Mouse (Mus musculus) limb, embryonic 15.5 days (tissue): ENCODE results near the gene Pcp4. TPM values are rescaled to one million over a fixed set of nuclear protein-coding genes. Genes with fewer than 3 reads are reported as not detected.

Source experiments
- ATAC-seq: fragments of 200-750 bp; cut with Nextera tagmentation; 2 replicates; pipeline ENCODE4 v1.8.0; 2017; ENCODE audit warnings: low read depth, moderate TSS enrichment; ENCODE audit not compliant: insufficient number of reproducible peaks, low FRiP score, low TSS enrichment
- H3K27ac ChIP-seq: fragments of 300-500 bp; sonication (generic); 2 replicates; pipeline ENCODE4 v1.5.1; 2015; ENCODE audit warnings: moderate library complexity, mild to moderate bottlenecking, inconsistent platforms
- H3K27me3 ChIP-seq: fragments of 300-500 bp; sonication (generic); 2 replicates; pipeline ENCODE4 v1.6.1; 2015; ENCODE audit warnings: inconsistent platforms
- H3K36me3 ChIP-seq: fragments of 300-500 bp; sonication (generic); 2 replicates; pipeline ENCODE4 v1.6.1; 2015; ENCODE audit warnings: inconsistent platforms
- H3K4me1 ChIP-seq: fragments of 300-500 bp; sonication (generic); 2 replicates; pipeline ENCODE4 v1.6.1; 2015; ENCODE audit warnings: inconsistent platforms
- H3K4me2 ChIP-seq: fragments of 300-500 bp; sonication (generic); 2 replicates; pipeline ENCODE4 v1.6.1; 2015; ENCODE audit warnings: mild to moderate bottlenecking, inconsistent platforms
- H3K4me3 ChIP-seq: fragments of 300-500 bp; sonication (generic); 2 replicates; pipeline ENCODE4 v1.5.1; 2015; ENCODE audit warnings: mild to moderate bottlenecking, inconsistent platforms
- H3K9ac ChIP-seq: fragments of 300-500 bp; sonication (generic); 2 replicates; pipeline ENCODE4 v1.6.1; 2015; ENCODE audit warnings: inconsistent platforms
- H3K9me3 ChIP-seq: fragments of 300-500 bp; sonication (generic); 2 replicates; pipeline ENCODE4 v1.6.1; 2016; ENCODE audit warnings: inconsistent platforms
- WGBS: fragments of 180-500 bp; shearing (Covaris S2); methylation state at CpG from one replicate; pipeline ENCODE4 v1.1.7; 2015; 5-methylcytosine and 5-hydroxymethylcytosine counted together
- polyA plus RNA-seq: library from polyadenylated mRNA; unstranded; fragments of >200 nt; fragmentation: Nextera tagmentation; extraction: Ambion mirVana; gene quantifications from 2 replicates; pipeline ENCODE4 v1.2.1, GENCODE M21; 2015

Pcp4 gene
- polyA plus RNA-seq, 1 experiment from 2014 or later, result 10.8 TPM

- 83% methylated on average over 4 of the region's 4 CpGs for WGBS
- H3K9ac ChIP-seq, result no peak overlapping the region
- no peak for ATAC-seq
- H3K36me3 ChIP-seq, result no peaks in the 10 kb centered on the region
- H3K9me3 ChIP-seq, result no peaks in the 10 kb centered on the region
- peaks cover 3% of the 10 kb centered on the region; the same call in 1 of the 2 replicates for H3K4me1 ChIP-seq
- no peak overlapping the region for H3K27ac ChIP-seq
- no peaks in the 10 kb centered on the region for H3K27me3 ChIP-seq
- no peak overlapping the region for H3K4me2 ChIP-seq
- no peak overlapping the region for H3K4me3 ChIP-seq
These were observed 67.9 kb downstream of the Pcp4 start for GRCm38 (mm10) chr16:96535271-96535670.

GRCm38 (mm10) chr16:96536426-96536825, 69.0 kb downstream of the Pcp4 start:
- Histone ChIP-seq H3K36me3 (no peaks in the 10 kb centered on the region), H3K27me3 (no peaks in the 10 kb centered on the region), H3K9ac (no peak overlapping the region), H3K4me2 (no peak overlapping the region), H3K9me3 (no peaks in the 10 kb centered on the region), H3K27ac (no peak overlapping the region), H3K4me3 (no peak overlapping the region), H3K4me1 (peaks cover 3% of the 10 kb centered on the region; the same call in 1 of the 2 replicates)
- no peak for ATAC-seq

- Histone ChIP-seq H3K27ac (no peak overlapping the region), H3K4me2 (no peak overlapping the region), H3K9ac (no peak overlapping the region), H3K4me1 (peaks cover 3% of the 10 kb centered on the region; the same call in 1 of the 2 replicates), H3K36me3 (no peaks in the 10 kb centered on the region), H3K9me3 (no peaks in the 10 kb centered on the region), H3K4me3 (no peak overlapping the region), H3K27me3 (no peaks in the 10 kb centered on the region)
- ATAC-seq, result no peak
- 55% methylated on average over 4 of the region's 4 CpGs for WGBS
These were observed 71.7 kb downstream of the Pcp4 start for GRCm38 (mm10) chr16:96539091-96539490.

GRCm38 (mm10) chr16:96541056-96541455, 73.7 kb downstream of the Pcp4 start:
- Histone ChIP-seq H3K9ac (no peak overlapping the region), H3K4me3 (no peak overlapping the region), H3K9me3 (no peaks in the 10 kb centered on the region), H3K36me3 (no peaks in the 10 kb centered on the region), H3K4me1 (peaks cover 3% of the 10 kb centered on the region), H3K4me2 (no peak overlapping the region), H3K27me3 (no peaks in the 10 kb centered on the region), H3K27ac (no peak overlapping the region)
- WGBS, result 71% methylated on average over 2 of the region's 2 CpGs
- no peak for ATAC-seq

- no peak overlapping the region for H3K4me2 ChIP-seq
- no peak overlapping the region for H3K4me3 ChIP-seq
- H3K36me3 ChIP-seq, result no peaks in the 10 kb centered on the region
- no peak for ATAC-seq
- H3K27me3 ChIP-seq, result no peaks in the 10 kb centered on the region
- 67% methylated on average over 2 of the region's 2 CpGs for WGBS
- H3K9me3 ChIP-seq, result no peaks in the 10 kb centered on the region
- no peaks in the 10 kb centered on the region for H3K4me1 ChIP-seq
- no peak overlapping the region for H3K9ac ChIP-seq
- H3K27ac ChIP-seq, result no peak overlapping the region
These were observed 85.3 kb downstream of the Pcp4 start for GRCm38 (mm10) chr16:96552680-96553079.

- no peaks in the 10 kb centered on the region for H3K9me3 ChIP-seq
- no peak overlapping the region for H3K9ac ChIP-seq
- H3K4me3 ChIP-seq, result no peak overlapping the region
- H3K4me2 ChIP-seq, result no peak overlapping the region
- WGBS, result 74% methylated on average over 4 of the region's 4 CpGs
- H3K36me3 ChIP-seq, result no peaks in the 10 kb centered on the region
- no peak for ATAC-seq
- no peak overlapping the region for H3K27ac ChIP-seq
- no peaks in the 10 kb centered on the region for H3K4me1 ChIP-seq
- H3K27me3 ChIP-seq, result no peaks in the 10 kb centered on the region
These were observed 88.0 kb downstream of the Pcp4 start for GRCm38 (mm10) chr16:96555412-96555811.

- WGBS, result 69% methylated on average over 3 of the region's 3 CpGs
- no peak overlapping the region for H3K9ac ChIP-seq
- no peaks in the 10 kb centered on the region for H3K27me3 ChIP-seq
- H3K9me3 ChIP-seq, result no peaks in the 10 kb centered on the region
- no peak overlapping the region for H3K27ac ChIP-seq
- no peaks in the 10 kb centered on the region for H3K4me1 ChIP-seq
- H3K4me3 ChIP-seq, result no peak overlapping the region
- no peak for ATAC-seq
- H3K36me3 ChIP-seq, result no peaks in the 10 kb centered on the region
- H3K4me2 ChIP-seq, result no peak overlapping the region
These were observed 89.2 kb downstream of the Pcp4 start for GRCm38 (mm10) chr16:96556621-96557020.

GRCm38 (mm10) chr16:96558341-96558740, 90.9 kb downstream of the Pcp4 start:
- H3K36me3 ChIP-seq, result no peaks in the 10 kb centered on the region
- no peak for ATAC-seq
- 75% methylated on average over 1 of the region's 1 CpGs for WGBS
- no peaks in the 10 kb centered on the region for H3K27me3 ChIP-seq
- no peaks in the 10 kb centered on the region for H3K9me3 ChIP-seq
- no peak overlapping the region for H3K9ac ChIP-seq
- H3K27ac ChIP-seq, result no peak overlapping the region
- no peak overlapping the region for H3K4me2 ChIP-seq
- H3K4me3 ChIP-seq, result no peak overlapping the region
- H3K4me1 ChIP-seq, result no peaks in the 10 kb centered on the region

- H3K4me3 ChIP-seq, result no peak overlapping the region
- no peaks in the 10 kb centered on the region for H3K27me3 ChIP-seq
- H3K36me3 ChIP-seq, result no peaks in the 10 kb centered on the region
- H3K27ac ChIP-seq, result no peak overlapping the region
- no peak overlapping the region for H3K9ac ChIP-seq
- ATAC-seq, result no peak
- H3K9me3 ChIP-seq, result no peaks in the 10 kb centered on the region
- no peak overlapping the region for H3K4me2 ChIP-seq
- H3K4me1 ChIP-seq, result peaks cover 7% of the 10 kb centered on the region
These were observed 92.4 kb downstream of the Pcp4 start for GRCm38 (mm10) chr16:96559796-96560195.

GRCm38 (mm10) chr16:96563350-96564257, 96.2 kb downstream of the Pcp4 start:
- Histone ChIP-seq H3K27ac (0 out of 2 replicates have a peak overlapping the region, but pooled peaks have one; percentile 8), H3K4me1 (peaks cover 7% of the 10 kb centered on the region), H3K27me3 (no peaks in the 10 kb centered on the region), H3K4me2 (no peak overlapping the region), H3K9ac (no peak overlapping the region), H3K9me3 (no peaks in the 10 kb centered on the region), H3K4me3 (no peak overlapping the region), H3K36me3 (no peaks in the 10 kb centered on the region)
- WGBS, result 39% methylated on average over 8 of the region's 8 CpGs
- 0 out of 2 replicates have a peak, but pooled peaks have one; percentile 44 for ATAC-seq

GRCm38 (mm10) chr16:96567428-96567827, 100.0 kb downstream of the Pcp4 start:
- 44% methylated on average over 3 of the region's 3 CpGs for WGBS
- H3K9me3 ChIP-seq, result no peaks in the 10 kb centered on the region
- no peak overlapping the region for H3K4me3 ChIP-seq
- peaks cover 7% of the 10 kb centered on the region for H3K4me1 ChIP-seq
- no peaks in the 10 kb centered on the region for H3K36me3 ChIP-seq
- no peak for ATAC-seq
- H3K27ac ChIP-seq, result no peak overlapping the region
- no peak overlapping the region for H3K9ac ChIP-seq
- no peak overlapping the region for H3K4me2 ChIP-seq
- H3K27me3 ChIP-seq, result 0 out of 2 replicates have a peak, but pooled peaks cover 2% of the 10 kb centered on the region
